Mouse (Mus musculus) megakaryocyte-erythroid progenitor cell, adult 5-6 weeks (primary cell): ENCODE measurements around the gene Npy2r. TPM values are rescaled to one million over a fixed set of nuclear protein-coding genes. Genes with fewer than 3 reads are reported as not detected.

ENCODE experiments used
- ATAC-seq: replicated peaks from 2 replicates; pipeline ENCODE4 v1.8.0; 2016; ENCODE audit warnings: mild to moderate bottlenecking, inconsistent platforms; ENCODE audit not compliant: severe bottlenecking, poor library complexity, low FRiP score, low TSS enrichment
- total RNA-seq, 2 experiments: library from RNA; stranded (forward) in 1 of 2; stranded (reverse) in 1 of 2; fragments of 200-1000, 215-1000 nt in 1 of 2; fragments of >200 nt in 1 of 2; fragmentation: Nextera tagmentation in 1 of 2; gene quantifications; 2 replicates each; pipeline ENCODE4 v1.2.3; 2014 to 2017

Npy2r gene
- total RNA-seq (2014; fragmentation: Nextera tagmentation) (not detected in 2 replicates), total RNA-seq (2017) (not detected in 2 replicates)

DNA sequence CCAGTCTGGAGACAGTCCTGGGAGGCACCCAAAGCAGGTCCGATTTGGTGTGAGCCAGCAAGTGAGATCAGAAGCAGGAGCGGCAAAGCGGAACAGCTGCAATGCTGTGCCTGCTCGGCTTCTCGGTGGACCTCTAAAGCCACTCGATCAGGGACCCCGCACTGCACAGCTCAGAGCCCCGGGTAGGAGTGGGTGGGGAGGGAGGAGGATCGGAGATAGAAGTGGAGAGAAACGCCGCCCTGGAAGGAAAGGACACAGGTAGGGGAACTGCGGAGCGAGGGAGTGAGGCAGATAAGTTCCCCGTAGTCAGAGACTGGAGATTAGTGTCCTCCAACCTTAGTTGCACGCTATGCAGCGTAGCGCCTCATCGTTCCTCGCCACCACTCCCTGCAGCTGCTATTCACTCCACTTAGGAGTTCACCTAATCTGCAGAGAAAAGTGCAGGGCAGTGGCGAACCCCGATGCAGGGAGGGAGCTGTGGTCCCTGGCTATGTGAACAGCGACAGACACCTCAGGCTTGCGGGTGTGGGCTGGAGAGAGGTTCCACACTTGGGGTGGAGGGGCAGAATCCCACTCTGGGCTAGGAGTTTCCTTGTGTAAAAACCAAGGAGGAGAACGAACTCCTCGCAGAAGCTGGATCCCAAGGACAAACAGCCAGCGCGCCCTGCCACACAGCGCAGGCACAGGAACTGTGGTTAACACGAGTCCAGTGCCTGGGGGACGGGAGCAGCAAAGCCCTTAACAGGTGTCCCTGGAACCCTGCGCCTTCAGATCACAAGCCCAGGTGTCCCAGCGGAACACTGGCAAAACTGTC is at the start of gene Npy2r:
Gene Npy2r, minus strand, starts transcription at position 177 of the 814 bp plus-strand sequence.
- no peak for ATAC-seq

DNA sequence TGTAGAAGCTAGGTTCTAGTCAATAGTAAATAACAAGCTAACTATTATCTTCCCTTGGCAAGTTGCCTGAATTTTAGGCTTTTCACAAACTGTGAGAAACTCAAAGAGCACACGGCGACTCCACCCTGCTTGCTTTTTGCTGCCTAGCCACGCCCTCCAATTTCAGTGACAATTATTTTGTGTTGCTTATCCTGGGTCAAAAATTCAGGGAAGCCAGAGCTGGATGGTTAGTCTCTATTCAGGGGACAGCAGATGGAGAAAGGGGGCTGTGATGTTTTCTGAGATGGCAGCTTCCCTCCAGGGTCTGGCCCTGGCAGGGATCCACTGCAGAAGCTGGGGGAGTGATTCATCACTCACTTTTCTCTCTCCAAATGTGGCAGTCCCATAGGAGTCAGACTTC is 9.9 kb upstream of the Npy2r start:
- ATAC-seq = no peak

DNA sequence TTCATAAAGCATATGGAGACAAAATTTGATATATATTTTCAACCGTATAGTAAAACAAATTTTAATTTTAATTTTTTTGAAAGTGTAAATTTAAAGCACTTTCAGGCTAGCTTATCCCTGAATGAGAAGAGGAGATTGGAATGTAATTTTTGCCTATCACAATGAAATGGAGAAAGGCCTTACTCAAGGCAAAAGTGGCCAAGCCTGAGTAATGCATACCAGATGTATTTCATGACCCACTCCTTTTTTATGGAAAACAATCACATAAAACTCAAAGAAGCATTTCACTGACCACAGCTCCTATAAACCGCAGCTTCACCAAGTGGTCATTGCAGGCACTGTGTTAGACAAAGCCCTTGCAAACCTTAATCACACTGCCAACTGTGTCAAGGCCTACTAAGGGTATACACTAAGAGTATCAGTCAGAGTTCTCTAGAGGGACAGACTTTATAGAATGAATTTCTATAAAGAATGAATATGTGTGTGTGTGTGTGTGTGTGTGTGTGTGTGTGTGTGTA is 8.5 kb upstream of the Npy2r start:
- no peak for ATAC-seq

DNA sequence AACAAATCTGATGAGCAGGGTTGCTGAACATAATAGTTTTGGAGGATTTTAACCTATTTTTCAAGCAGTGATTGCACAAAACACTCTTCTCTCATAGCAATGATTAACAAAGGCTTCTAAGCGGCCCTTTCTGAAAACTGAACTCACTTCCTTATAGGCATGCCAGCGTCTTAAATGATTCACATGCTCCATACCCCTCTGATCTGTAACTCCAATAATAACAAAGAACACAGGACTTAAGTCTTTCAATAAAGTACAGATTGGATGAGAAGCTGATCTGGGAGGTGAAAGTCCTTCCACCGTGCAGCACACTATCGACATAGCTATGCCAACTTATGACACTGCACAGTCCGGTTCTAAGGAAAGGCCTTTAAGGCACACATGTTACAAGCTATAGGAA is 2.0 kb upstream of the Npy2r start:
- ATAC-seq = no peak

DNA sequence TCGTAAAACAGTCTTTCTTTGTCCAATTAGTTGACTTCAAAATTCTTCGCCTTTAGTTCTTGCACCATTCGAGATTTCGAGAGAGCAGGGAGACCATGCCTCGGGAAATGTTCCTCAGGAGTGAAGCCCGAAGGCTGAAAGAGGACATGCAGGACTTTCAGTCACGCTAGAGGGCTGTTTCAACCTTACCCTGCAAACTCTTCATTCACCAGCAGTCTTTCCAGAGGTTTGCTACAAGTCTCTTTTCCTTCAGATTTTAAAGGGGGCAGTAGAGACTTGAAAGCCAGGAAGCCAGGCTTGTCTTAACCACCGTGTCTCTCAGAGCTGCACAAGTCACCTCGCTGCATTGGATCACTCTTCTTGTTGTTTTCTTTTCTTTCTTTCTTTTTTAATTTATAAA is 869 bp upstream of the Npy2r start:
- ATAC-seq = no peak

DNA sequence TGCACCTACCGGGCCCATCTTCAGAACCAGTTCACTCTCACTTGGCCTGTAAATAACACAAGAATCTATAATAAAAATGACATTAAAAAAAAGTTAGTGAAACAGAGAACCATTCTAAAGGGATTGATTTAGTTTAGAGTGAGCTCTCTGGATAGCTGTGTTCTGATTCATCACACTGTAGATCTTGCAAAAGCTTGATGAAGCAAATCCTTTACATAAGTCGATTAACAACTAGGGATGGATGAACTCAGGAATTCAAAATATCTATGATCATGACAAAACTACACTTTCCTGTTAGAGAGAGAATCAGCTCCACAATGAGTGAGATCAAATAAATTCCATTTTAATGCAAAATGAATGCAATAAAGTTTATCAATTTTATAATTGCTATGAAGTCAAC is 6.4 kb downstream of the Npy2r start:
- ATAC-seq = no peak

DNA sequence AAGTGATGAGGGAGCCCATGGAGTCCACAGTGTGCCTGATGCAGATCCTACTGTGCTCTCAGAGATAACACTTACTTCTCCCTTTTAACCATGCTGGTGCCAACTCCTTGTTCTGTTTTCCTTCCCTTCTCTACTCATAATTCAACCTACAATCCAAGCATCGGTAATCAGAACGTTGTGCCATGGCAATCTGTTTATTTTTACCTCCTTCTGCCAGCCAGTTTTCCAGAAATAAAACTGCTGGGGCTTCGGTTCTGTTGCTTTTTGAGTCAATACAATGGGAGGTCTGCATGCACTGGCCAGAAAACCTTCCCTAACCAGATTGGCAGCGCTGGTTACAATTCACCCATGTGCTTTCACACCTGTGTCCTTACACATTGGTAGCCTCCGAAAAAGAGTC is 7.9 kb downstream of the Npy2r start:
- ATAC-seq = no peak

DNA sequence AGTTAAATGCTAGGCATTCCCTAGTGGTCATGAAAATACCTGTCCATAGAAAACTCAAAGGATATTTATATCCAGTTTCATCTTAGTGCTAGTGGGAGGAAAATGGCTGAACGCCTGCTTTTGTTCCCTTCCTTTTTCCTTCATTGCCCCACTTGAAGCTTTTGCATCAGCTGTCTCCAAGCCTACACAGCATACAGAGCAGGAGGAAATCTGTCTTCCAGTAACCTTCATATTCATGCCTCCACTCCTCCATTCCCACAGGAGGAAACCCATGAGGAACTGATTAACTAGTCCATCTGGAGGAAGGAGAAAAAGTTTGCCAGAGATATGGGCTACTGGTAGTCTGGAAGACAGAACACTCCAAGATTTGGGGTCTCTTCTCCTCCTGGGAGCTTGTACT is 23.1 kb downstream of the Npy2r start:
- ATAC-seq = no peak

DNA sequence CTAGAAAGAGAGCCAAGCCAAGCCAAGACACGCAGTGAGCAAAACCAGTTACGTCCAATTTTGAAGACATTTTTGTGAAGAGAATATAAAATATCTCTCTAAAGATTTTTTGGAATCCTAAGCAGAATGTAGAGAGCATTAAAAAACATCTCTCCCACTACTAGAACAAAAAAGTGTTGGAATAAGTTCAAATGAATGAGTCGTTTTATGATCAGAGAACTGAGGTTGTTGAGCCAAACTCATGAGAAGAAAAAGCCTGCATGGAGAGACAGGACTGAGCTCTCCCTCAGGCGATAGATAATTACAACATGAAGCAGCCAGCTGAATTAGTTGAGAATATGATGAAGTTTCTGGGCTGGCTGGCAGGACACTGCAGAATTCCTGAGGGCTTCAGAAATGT is 49.9 kb downstream of the Npy2r start:
- no peak for ATAC-seq

Other genes starting within 250 kb of the Npy2r start
- 0.09 and 0.15 TPM in 2 replicates for gene Map9, start 190.0 kb downstream of the Npy2r start, total RNA-seq (2014; fragmentation: Nextera tagmentation)
- gene Map9, start 190.0 kb downstream of the Npy2r start, total RNA-seq (2017) = 0.56 and 2.2 TPM in 2 replicates